Mouse (Mus musculus) neutrophil, adult 59 days (primary cell): Measurements from ENCODE around the gene Myzap. TPM values are rescaled to one million over a fixed set of nuclear protein-coding genes. Genes with fewer than 3 reads are reported as not detected.

Experiments used
- total RNA-seq, 2 experiments: library from RNA; stranded (reverse); gene quantifications; 1 replicate in 1 of 2; 2 replicates in 1 of 2; pipeline ENCODE4 v1.2.4; 2023

The Myzap gene
- under 1 TPM; 0.82 to 0.95 TPM for total RNA-seq

GRCm38 (mm10) chr9:71591938-71592548 lies at the start of gene Myzap:
Myzap (minus strand) TSS chr9:71592360.

GRCm38 (mm10) chr9:71485475-71486094 lies 106.6 kb downstream of the Myzap start, which contains the start of gene Polr2m:
Polr2m (minus strand) TSS chr9:71485935.

Other genes starting within 250 kb of the Myzap start
- 10 to 100 TPM; 53.9 to 67.9 TPM for gene Polr2m, start 106.4 kb downstream of the Myzap start, total RNA-seq
- gene Cgnl1, start 179.2 kb upstream of the Myzap start, total RNA-seq: 1 to 10 TPM; 1.9 to 4.6 TPM